Mouse (Mus musculus) cerebellum, adult 18-20 months (tissue): Measurements from ENCODE around the gene Ten1.

Experiments used
- DNase-seq, 2 experiments: peaks; one replicate each; pipeline ENCODE4 v3.0.0; 2021

Gene Ten1

GRCm38 (mm10) chr11:116241744-116242235, 43.1 kb downstream of the Ten1 start:
- DNase-seq, result no peak

GRCm38 (mm10) chr11:116244580-116244979, 45.9 kb downstream of the Ten1 start:
- no peak for DNase-seq

GRCm38 (mm10) chr11:116245616-116246015, 47.0 kb downstream of the Ten1 start:
- DNase-seq, result no peak

- no peak for DNase-seq
Observed at GRCm38 (mm10) chr11:116247502-116248222, 49.0 kb downstream of the Ten1 start.

GRCm38 (mm10) chr11:116250898-116251297, 52.2 kb downstream of the Ten1 start:
- no peak for DNase-seq

- DNase-seq, result no peak
Observed at GRCm38 (mm10) chr11:116253076-116253600, 54.5 kb downstream of the Ten1 start.

- DNase-seq, result no peak
Observed at GRCm38 (mm10) chr11:116254627-116255026, 56.0 kb downstream of the Ten1 start.

- DNase-seq, result no peak
Observed at GRCm38 (mm10) chr11:116255090-116255981, 56.7 kb downstream of the Ten1 start.

- no peak for DNase-seq
Observed at GRCm38 (mm10) chr11:116255982-116256675, 57.5 kb downstream of the Ten1 start.

GRCm38 (mm10) chr11:116259461-116259860, 60.8 kb downstream of the Ten1 start:
- no peak for DNase-seq

GRCm38 (mm10) chr11:116260259-116260658, 61.6 kb downstream of the Ten1 start:
- no peak for DNase-seq
